9 mouse cellular contexts compared by ENCODE assay signal in genomic region chr11:100295308-100295707, GRCm38 (mm10). TPM values are rescaled to one million over a fixed set of nuclear protein-coding genes. Genes with fewer than 3 reads are reported as not detected.
DNase-seq lines count a peak whose midpoint lies in the region; ATAC-seq and TF ChIP-seq lines count a peak whose summit lies in the region.
"Had no signal": no experiment of that assay in that cellular context is flagged by ENCODE, and none has a peak within 500 bp of the region (broad histone marks: within the 10 kb centered on the region; RNA-seq: fewer than 3 reads in every experiment).

No protein-coding gene starts in this region.

- H3K4me1 ChIP-seq in forebrain, postnatal 0 days (ENCODE audit: insufficient read depth), result no peaks in the 10 kb centered on the region
- no peaks in the 10 kb centered on the region for H3K4me1 ChIP-seq in hindbrain, embryonic 11.5 days (replicated peaks; ENCODE audit: control insufficient read depth, insufficient read depth, low read length)
- H3K4me1 ChIP-seq in megakaryocyte, embryonic 14.5 days, result peaks cover 45% of the 10 kb centered on the region

- H3K4me3 ChIP-seq in forebrain, postnatal 0 days (ENCODE audit: low read depth, low read length), result no peak overlapping the region
- H3K4me3 ChIP-seq in hindbrain, embryonic 11.5 days (ENCODE audit: low read depth, low read length), result no peak overlapping the region
- H3K4me3 ChIP-seq in megakaryocyte, embryonic 14.5 days (replicated peaks), result peak overlapping the region; percentile 3
- H3K4me3 ChIP-seq: limb, embryonic 13.5 days had no signal

- peak; percentile 100 for TF ChIP-seq CTCF in forebrain, postnatal 0 days (IDR thresholded peaks at IDR 0.05; ENCODE audit: low read depth)

- DNase-seq in MEL-GATA-1-ER (ENCODE audit: extremely low read depth, low read depth), result peak; percentile 43
- peak; percentile 55 for DNase-seq in cerebellum, adult 11-12 months
- peak; percentile 89 for DNase-seq in forebrain, postnatal 0 days
- DNase-seq in hindbrain, embryonic 11.5 days (ENCODE audit: low spot score), result peak; percentile 94
- peak; percentile 71 for DNase-seq in layer of hippocampus, adult 9-10 months (ENCODE audit: low spot score)
- DNase-seq in right cerebral cortex, adult 18-20 months, result peak; percentile 64
- peak; percentile 94 for DNase-seq in thymus, postnatal 4 days

- H3K9me3 ChIP-seq in forebrain, postnatal 0 days (ENCODE audit: low read length), result no peaks in the 10 kb centered on the region
- H3K9me3 ChIP-seq in hindbrain, embryonic 11.5 days (ENCODE audit: control insufficient read depth, low read length), result no peaks in the 10 kb centered on the region
- no peaks in the 10 kb centered on the region for H3K9me3 ChIP-seq in megakaryocyte, embryonic 14.5 days
- H3K9me3 ChIP-seq: limb, embryonic 13.5 days had no signal

- no peaks in the 10 kb centered on the region for H3K27me3 ChIP-seq in forebrain, postnatal 0 days (ENCODE audit: insufficient read depth, low read length)
- no peaks in the 10 kb centered on the region for H3K27me3 ChIP-seq in hindbrain, embryonic 11.5 days (ENCODE audit: control insufficient read depth, insufficient read depth, low read length)
- peaks cover 11% of the 10 kb centered on the region for H3K27me3 ChIP-seq in megakaryocyte, embryonic 14.5 days (replicated peaks)
- H3K27me3 ChIP-seq: limb, embryonic 13.5 days had no signal

- peak; percentile 70 for ATAC-seq in forebrain, postnatal 0 days
- peak; percentile 28 for ATAC-seq in hindbrain, embryonic 11.5 days (ENCODE audit: low FRiP score)

- no peaks in the 10 kb centered on the region for H3K36me3 ChIP-seq in forebrain, postnatal 0 days (ENCODE audit: insufficient read depth)
- H3K36me3 ChIP-seq in hindbrain, embryonic 11.5 days (ENCODE audit: control insufficient read depth, insufficient read depth, low read length), result no peaks in the 10 kb centered on the region
- H3K36me3 ChIP-seq in megakaryocyte, embryonic 14.5 days (replicated peaks; ENCODE audit: low read length), result no peaks in the 10 kb centered on the region
- H3K36me3 ChIP-seq: limb, embryonic 13.5 days had no signal

- no peak overlapping the region for H3K4me2 ChIP-seq in forebrain, postnatal 0 days (ENCODE audit: low read depth)
- H3K4me2 ChIP-seq in hindbrain, embryonic 11.5 days (replicated peaks; ENCODE audit: low read depth, low read length), result no peak overlapping the region
- H3K4me2 ChIP-seq: limb, embryonic 13.5 days had no signal

- 6% methylated on average over 10 of the region's 10 CpGs for WGBS in forebrain, postnatal 0 days
- 2% methylated on average over 10 of the region's 10 CpGs for WGBS in hindbrain, embryonic 11.5 days

- no peak overlapping the region for H3K9ac ChIP-seq in forebrain, postnatal 0 days
- no peak overlapping the region for H3K9ac ChIP-seq in hindbrain, embryonic 11.5 days (ENCODE audit: low read depth, low read length)

- no peak overlapping the region for H3K27ac ChIP-seq in forebrain, postnatal 0 days (ENCODE audit: low read depth, low read length)
- H3K27ac ChIP-seq in hindbrain, embryonic 11.5 days (ENCODE audit: low read depth, low read length), result no peak overlapping the region
- H3K27ac ChIP-seq: limb, embryonic 13.5 days had no signal

RNA-seq across cellular contexts. Expression of gene Eif1, which starts 24.4 kb away (rescaled TPM):
- total RNA-seq in forebrain, postnatal 0 days (2014; rRNA removed), result 105 and 115 TPM in 2 replicates
- 1,342 and 1,370 TPM in 2 replicates for polyA plus RNA-seq in forebrain, postnatal 0 days (2015; fragmentation: Nextera tagmentation; extraction: Ambion mirVana)
- polyA plus RNA-seq in hindbrain, embryonic 11.5 days (2014; fragmentation: Nextera tagmentation; extraction: Ambion mirVana), result 1,709 and 1,853 TPM in 2 replicates
- 123 and 768 TPM in 2 replicates for polyA plus RNA-seq in megakaryocyte, embryonic 14.5 days (2012; ENCODE audit: insufficient read depth, low replicate concordance)

RNA-seq across cellular contexts. Expression of gene Krt42, which starts 25.6 kb away (rescaled TPM):
- total RNA-seq in forebrain, postnatal 0 days (2014; rRNA removed), result not detected in 2 replicates
- polyA plus RNA-seq in forebrain, postnatal 0 days (2015; fragmentation: Nextera tagmentation; extraction: Ambion mirVana), result not detected in 2 replicates
- polyA plus RNA-seq in hindbrain, embryonic 11.5 days (2014; fragmentation: Nextera tagmentation; extraction: Ambion mirVana), result not detected in 2 replicates
- polyA plus RNA-seq in megakaryocyte, embryonic 14.5 days (2012; ENCODE audit: insufficient read depth, low replicate concordance), result not detected in 2 replicates
- polyA plus RNA-seq: limb, embryonic 13.5 days had no signal

RNA-seq across cellular contexts. Expression of gene Krt17, which starts 34.5 kb away (rescaled TPM):
- total RNA-seq in forebrain, postnatal 0 days (2014; rRNA removed), result 0.31 TPM in 1 of 2 replicates, not detected in the other
- 0.47 and 0.51 TPM in 2 replicates for polyA plus RNA-seq in forebrain, postnatal 0 days (2015; fragmentation: Nextera tagmentation; extraction: Ambion mirVana)
- 0.22 and 0.25 TPM in 2 replicates for polyA plus RNA-seq in hindbrain, embryonic 11.5 days (2014; fragmentation: Nextera tagmentation; extraction: Ambion mirVana)
- polyA plus RNA-seq in megakaryocyte, embryonic 14.5 days (2012; ENCODE audit: insufficient read depth, low replicate concordance), result 0.08 and 2.6 TPM in 2 replicates

RNA-seq across cellular contexts. Expression of gene Gast, which starts 38.9 kb away (rescaled TPM):
- not detected in 2 replicates for total RNA-seq in forebrain, postnatal 0 days (2014; rRNA removed)
- polyA plus RNA-seq in forebrain, postnatal 0 days (2015; fragmentation: Nextera tagmentation; extraction: Ambion mirVana), result 0.48 and 0.51 TPM in 2 replicates
- polyA plus RNA-seq in hindbrain, embryonic 11.5 days (2014; fragmentation: Nextera tagmentation; extraction: Ambion mirVana), result 1.1 TPM in 1 of 2 replicates, not detected in the other
- polyA plus RNA-seq in megakaryocyte, embryonic 14.5 days (2012; ENCODE audit: insufficient read depth, low replicate concordance), result not detected in 2 replicates
- polyA plus RNA-seq: limb, embryonic 13.5 days had no signal

RNA-seq across cellular contexts. Expression of gene Krt16, which starts 46.6 kb away (rescaled TPM):
- not detected in 2 replicates for total RNA-seq in forebrain, postnatal 0 days (2014; rRNA removed)
- polyA plus RNA-seq in forebrain, postnatal 0 days (2015; fragmentation: Nextera tagmentation; extraction: Ambion mirVana), result not detected in 2 replicates
- polyA plus RNA-seq in hindbrain, embryonic 11.5 days (2014; fragmentation: Nextera tagmentation; extraction: Ambion mirVana), result not detected in 2 replicates
- not detected in 2 replicates for polyA plus RNA-seq in megakaryocyte, embryonic 14.5 days (2012; ENCODE audit: insufficient read depth, low replicate concordance)

Comparison
In these comparisons a context has a peak if more than half of its experiments do, and no peak if none do; other contexts are left out.
1. DNase-seq: peak in every context shown above with its lines; median percentile 94 in hindbrain, embryonic 11.5 days; 94 in thymus, postnatal 4 days; 89 in forebrain, postnatal 0 days; 71 in layer of hippocampus, adult 9-10 months; 64 in right cerebral cortex, adult 18-20 months; 55 in cerebellum, adult 11-12 months; 43 in MEL-GATA-1-ER.